Mouse (Mus musculus) cortical plate, adult 2 months (tissue): ENCODE measurements around the gene Tctn3.

Experiments used
- CTCF ChIP-seq: fragments of 200-500 bp; IDR thresholded peaks from 2 replicates; pipeline ENCODE4 v1.5.1; 2011; ENCODE audit warnings: mild to moderate bottlenecking, control low read depth, low read length; ENCODE audit not compliant: insufficient read depth; ENCODE audit errors: extremely low read depth
- POLR2A ChIP-seq: fragments of 200-500 bp; IDR thresholded peaks from 2 replicates; pipeline ENCODE4 v1.6.1; 2011; ENCODE audit warnings: mild to moderate bottlenecking, low read length, control low read depth; ENCODE audit not compliant: insufficient read depth; ENCODE audit errors: extremely low read depth

DNA sequence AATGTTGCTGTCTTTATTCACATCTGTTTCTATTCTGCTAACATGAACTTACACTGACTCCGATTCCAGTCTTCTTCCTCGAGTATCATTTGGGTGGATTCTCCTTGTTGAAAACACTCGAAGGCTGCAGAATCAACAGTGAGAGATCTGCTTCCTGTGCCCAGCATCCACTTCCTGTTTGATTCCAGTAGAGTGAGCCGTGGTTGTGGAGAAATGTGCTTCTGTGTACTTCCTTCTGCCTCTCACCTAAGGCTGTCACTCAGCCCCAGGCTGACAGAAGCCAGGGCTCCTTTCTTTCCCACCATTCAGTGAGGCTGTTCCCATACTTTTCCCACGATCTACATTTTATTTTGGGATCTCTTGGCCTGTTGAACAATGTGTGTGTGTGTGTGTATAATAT lies 38.1 kb upstream of the Tctn3 start:
- TF ChIP-seq CTCF (no peak), POLR2A (no peak)
